Mouse (Mus musculus): ENCODE measurements around the gene Arhgef3.
"Not testable (repeated sequence)": the region's sequence is repeated elsewhere in the genome, so short reads cannot be mapped to it uniquely, and the experiment has no call there.

Gene Arhgef3

GRCm38 (mm10) chr14:27192450-27192849, 77.8 kb downstream of the Arhgef3 start:
- DNase-seq (ENCODE audit: low read depth) = no peak

- no peak for DNase-seq (ENCODE audit: low read depth)
Measured at GRCm38 (mm10) chr14:27196980-27197379, 82.3 kb downstream of the Arhgef3 start.

GRCm38 (mm10) chr14:27198490-27199089, 83.9 kb downstream of the Arhgef3 start:
- no peak for DNase-seq (ENCODE audit: low read depth)

GRCm38 (mm10) chr14:27199119-27199518, 84.4 kb downstream of the Arhgef3 start:
- DNase-seq (ENCODE audit: low read depth) = no peak

- DNase-seq (ENCODE audit: low read depth) = no peak
Measured at GRCm38 (mm10) chr14:27199870-27200269, 85.2 kb downstream of the Arhgef3 start.

- no peak for DNase-seq (ENCODE audit: low read depth)
Measured at GRCm38 (mm10) chr14:27200743-27201576, 86.3 kb downstream of the Arhgef3 start.

GRCm38 (mm10) chr14:27201824-27202223, 87.1 kb downstream of the Arhgef3 start:
- no peak for DNase-seq (ENCODE audit: low read depth)

GRCm38 (mm10) chr14:27204704-27205103, 90.0 kb downstream of the Arhgef3 start:
- DNase-seq (ENCODE audit: low read depth) = no peak

- no peak for DNase-seq (ENCODE audit: low read depth)
Measured at GRCm38 (mm10) chr14:27206443-27206842, 91.7 kb downstream of the Arhgef3 start.

GRCm38 (mm10) chr14:27209542-27209941, 94.8 kb downstream of the Arhgef3 start:
- DNase-seq (ENCODE audit: low read depth) = no peak

GRCm38 (mm10) chr14:27210801-27211200, 96.1 kb downstream of the Arhgef3 start:
- not testable (repeated sequence) for DNase-seq (ENCODE audit: low read depth)

- DNase-seq (ENCODE audit: low read depth) = no peak
Measured at GRCm38 (mm10) chr14:27211743-27212445, 97.2 kb downstream of the Arhgef3 start.

GRCm38 (mm10) chr14:27214232-27214631, 99.5 kb downstream of the Arhgef3 start:
- DNase-seq (ENCODE audit: low read depth) = no peak

- no peak for DNase-seq (ENCODE audit: low read depth)
Measured at GRCm38 (mm10) chr14:27219668-27220067, 105.0 kb downstream of the Arhgef3 start.

- no peak for DNase-seq (ENCODE audit: low read depth)
Measured at GRCm38 (mm10) chr14:27220297-27220696, 105.6 kb downstream of the Arhgef3 start.

GRCm38 (mm10) chr14:27224636-27225035, 109.9 kb downstream of the Arhgef3 start:
- DNase-seq (ENCODE audit: low read depth) = no peak

- no peak for DNase-seq (ENCODE audit: low read depth)
Measured at GRCm38 (mm10) chr14:27226288-27226687, 111.6 kb downstream of the Arhgef3 start.

GRCm38 (mm10) chr14:27228288-27228687, 113.6 kb downstream of the Arhgef3 start:
- DNase-seq (ENCODE audit: low read depth) = no peak

- no peak for DNase-seq (ENCODE audit: low read depth)
Measured at GRCm38 (mm10) chr14:27228941-27229371, 114.3 kb downstream of the Arhgef3 start.

GRCm38 (mm10) chr14:27229441-27230147, 114.9 kb downstream of the Arhgef3 start:
- DNase-seq (ENCODE audit: low read depth) = no peak

GRCm38 (mm10) chr14:27230262-27231022, 115.7 kb downstream of the Arhgef3 start:
- DNase-seq (ENCODE audit: low read depth) = no peak

All from fibroblast of lung, adult 2 months (primary cell).